11 mouse cellular contexts compared by ENCODE assay signal in genomic region chr16:95466548-95466947, GRCm38 (mm10).
DNase-seq lines count a peak whose midpoint lies in the region; ATAC-seq and TF ChIP-seq lines count a peak whose summit lies in the region.
"Had no signal": no experiment of that assay in that cellular context is flagged by ENCODE, and none has a peak within 500 bp of the region (broad histone marks: within the 10 kb centered on the region; RNA-seq: fewer than 3 reads in every experiment).

No protein-coding gene starts in this region.

- 86% methylated on average over 1 of the region's 1 CpGs for WGBS in forebrain, embryonic 14.5 days
- WGBS in forebrain, embryonic 13.5 days, result 94% methylated on average over 1 of the region's 1 CpGs
- 90% methylated on average over 1 of the region's 1 CpGs for WGBS in limb, embryonic 10.5 days

- CTCF ChIA-PET in Patski (lab: Charles Lee), result no interaction called here

- in situ Hi-C loops in Patski (cut with MboI; ENCODE audit: low pct_unique_long_range_greater_than_20kb), result loop anchor here (10.0 kb wide), 1 partner anchor 498 kb away; no protein-coding TSS in a partner anchor

- no peaks in the 10 kb centered on the region for H3K9me3 ChIP-seq in forebrain, embryonic 14.5 days (replicated peaks; ENCODE audit: control insufficient read depth, low read length)
- H3K9me3 ChIP-seq in forebrain, embryonic 13.5 days (replicated peaks), result no peaks in the 10 kb centered on the region
- no peaks in the 10 kb centered on the region for H3K9me3 ChIP-seq in limb, embryonic 10.5 days (replicated peaks)
- H3K9me3 ChIP-seq: limb, embryonic 12.5 days had no signal

- no peaks in the 10 kb centered on the region for H3K27me3 ChIP-seq in forebrain, embryonic 14.5 days (replicated peaks; ENCODE audit: control insufficient read depth, insufficient read depth, low read length)
- H3K27me3 ChIP-seq in forebrain, embryonic 13.5 days, result no peaks in the 10 kb centered on the region
- peaks cover 5% of the 10 kb centered on the region for H3K27me3 ChIP-seq in Patski
- H3K27me3 ChIP-seq in limb, embryonic 10.5 days (ENCODE audit: low read depth, poor library complexity, severe bottlenecking), result no peaks in the 10 kb centered on the region
- H3K27me3 ChIP-seq: limb, embryonic 12.5 days had no signal

- H3K36me3 ChIP-seq in forebrain, embryonic 14.5 days (ENCODE audit: control insufficient read depth, insufficient read depth, low read length), result no peaks in the 10 kb centered on the region
- H3K36me3 ChIP-seq in forebrain, embryonic 13.5 days (ENCODE audit: poor library complexity, severe bottlenecking), result no peaks in the 10 kb centered on the region
- no peaks in the 10 kb centered on the region for H3K36me3 ChIP-seq in limb, embryonic 10.5 days
- H3K36me3 ChIP-seq: limb, embryonic 12.5 days had no signal

- DNase-seq in forebrain, embryonic 14.5 days (ENCODE audit: low spot score), result peak; percentile 79
- DNase-seq in left cerebral cortex, postnatal 4 days, result peak; percentile 29
- DNase-seq in left cerebral cortex, adult 18-20 months (ENCODE audit: low spot score in 2 of 2), result no peak
- no peak for DNase-seq in Patski (ENCODE audit: low read depth, low spot score)
- DNase-seq in limb, embryonic 10.5 days (ENCODE audit: low spot score), result peak; percentile 49
- no peak for DNase-seq in adrenal gland, adult 2 months
- no peak for DNase-seq in thymus, postnatal 10 days (ENCODE audit: low spot score in 2 of 2)
- DNase-seq: cerebellum, adult 18-20 months; gastrocnemius, postnatal 25 days had no signal

- H3K4me2 ChIP-seq in forebrain, embryonic 14.5 days (ENCODE audit: low read length), result no peak overlapping the region
- no peak overlapping the region for H3K4me2 ChIP-seq in forebrain, embryonic 13.5 days
- H3K4me2 ChIP-seq: limb, embryonic 12.5 days had no signal

- TF ChIP-seq CTCF in Patski (IDR thresholded peaks at IDR 0.05), result peak; percentile 63

- POLR2A ChIA-PET in Patski (lab: Charles Lee), result no interaction called here

- no peaks in the 10 kb centered on the region for H3K4me1 ChIP-seq in forebrain, embryonic 14.5 days (ENCODE audit: control insufficient read depth, insufficient read depth, low read length)
- H3K4me1 ChIP-seq in forebrain, embryonic 13.5 days, result no peaks in the 10 kb centered on the region
- H3K4me1 ChIP-seq in limb, embryonic 10.5 days, result peaks cover 53% of the 10 kb centered on the region

- intact Hi-C loops in left cerebral cortex, postnatal 4 days (cut with DNase I), result loop anchor here (10.0 kb wide), 1 partner anchor 478 kb away; no protein-coding TSS in a partner anchor

- H3K4me3 ChIP-seq in forebrain, embryonic 14.5 days (ENCODE audit: low read depth, low read length), result no peak overlapping the region
- H3K4me3 ChIP-seq in forebrain, embryonic 13.5 days, result no peak overlapping the region
- H3K4me3 ChIP-seq in limb, embryonic 10.5 days, result no peak overlapping the region
- H3K4me3 ChIP-seq: limb, embryonic 12.5 days had no signal

- H3K27ac ChIP-seq in forebrain, embryonic 14.5 days (ENCODE audit: low read depth, low read length), result no peak overlapping the region
- no peak overlapping the region for H3K27ac ChIP-seq in forebrain, embryonic 13.5 days
- H3K27ac ChIP-seq in limb, embryonic 10.5 days, result no peak overlapping the region

- no peak overlapping the region for H3K9ac ChIP-seq in forebrain, embryonic 14.5 days (ENCODE audit: low read length)
- no peak overlapping the region for H3K9ac ChIP-seq in forebrain, embryonic 13.5 days
- H3K9ac ChIP-seq: limb, embryonic 12.5 days had no signal

- no peak for ATAC-seq in forebrain, embryonic 14.5 days
- ATAC-seq in forebrain, embryonic 13.5 days, result no peak
- no peak for ATAC-seq in Patski

Comparison
In these comparisons a context has a peak if more than half of its experiments do, and no peak if none do; other contexts are left out.
1. DNase-seq: peak in forebrain, embryonic 14.5 days (single experiment), left cerebral cortex, postnatal 4 days (single experiment) and limb, embryonic 10.5 days (single experiment); none in left cerebral cortex, adult 18-20 months (0 of 2), Patski (single experiment), adrenal gland, adult 2 months (single experiment) and thymus, postnatal 10 days (0 of 2).